Mouse (Mus musculus) neural tube, embryonic 10.5 days (tissue): ENCODE results near the gene Npas1.

ENCODE experiments used
- DNase-seq: peaks from one replicate; pipeline ENCODE4 v3.0.0-alpha.2; 2017; ENCODE audit warnings: low spot score; ENCODE audit errors: extremely low spot score

The Npas1 gene

GRCm38 (mm10) chr7:16477628-16478027 lies at the start of gene Npas1:
TSS of gene Npas1 (minus strand) at chr7:16477728.
- DNase-seq = no peak

DNA sequence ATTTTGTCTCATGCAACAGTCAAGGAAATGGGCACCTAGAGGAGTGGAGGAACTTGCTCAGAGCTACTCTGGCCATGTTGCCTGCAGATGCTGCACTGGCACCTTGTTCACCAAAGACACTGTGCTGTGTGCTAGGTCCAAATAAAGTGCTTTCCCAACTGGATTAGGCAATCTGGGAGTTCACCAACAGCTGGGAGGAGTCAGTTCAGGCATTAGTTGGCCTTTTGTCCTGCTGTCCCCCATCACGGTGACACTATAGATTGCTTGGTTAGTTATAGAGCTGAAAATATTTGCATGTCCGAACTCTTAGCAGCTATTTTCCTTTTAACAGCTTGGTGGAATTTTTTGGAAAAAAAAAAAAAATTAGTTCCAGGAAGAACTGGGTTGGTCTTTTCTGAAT lies 48.5 kb upstream of the Npas1 start:
- DNase-seq = no peak

DNA sequence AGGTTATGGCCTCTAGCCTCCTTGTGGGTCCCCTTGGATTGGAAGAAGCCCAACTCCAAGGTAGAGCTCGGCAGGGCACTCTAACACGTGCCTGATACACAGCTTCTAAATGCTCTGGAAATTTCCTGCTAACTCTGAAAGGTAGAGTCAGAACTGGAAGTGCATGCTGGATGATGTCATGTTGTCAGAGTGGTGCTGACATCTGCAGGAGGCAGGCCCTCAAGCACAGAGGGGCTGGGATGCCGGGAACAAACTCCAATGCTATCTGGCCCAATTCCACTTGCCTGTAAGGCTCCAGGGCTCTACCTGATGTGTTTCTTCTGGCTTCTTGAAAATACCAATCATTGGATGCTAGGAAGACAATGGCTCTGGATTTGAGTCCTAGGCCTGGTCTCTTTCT lies 47.9 kb upstream of the Npas1 start:
- DNase-seq = no peak

DNA sequence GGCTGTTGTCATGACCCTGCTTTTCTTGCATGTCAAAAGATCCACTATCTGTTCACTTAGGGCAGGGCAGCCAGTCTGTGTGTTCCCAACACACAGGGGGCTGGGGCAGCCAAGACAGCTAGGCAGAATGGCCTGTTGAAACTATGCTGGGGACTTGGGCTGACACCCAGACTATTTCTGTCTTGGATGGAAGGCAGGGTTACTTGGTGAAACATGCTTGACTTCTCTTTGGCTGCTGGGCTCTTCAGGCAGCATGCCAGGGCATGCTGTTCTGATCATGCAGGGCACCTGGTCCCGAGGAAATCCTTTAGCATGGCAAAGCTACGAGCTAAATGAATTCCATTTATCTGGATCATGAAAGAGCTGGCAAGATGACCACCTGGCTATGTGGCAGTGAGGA lies 46.8 kb upstream of the Npas1 start:
- DNase-seq = no peak

GRCm38 (mm10) chr7:16519310-16519709 lies 41.8 kb upstream of the Npas1 start:
- no peak for DNase-seq

GRCm38 (mm10) chr7:16517198-16517597 lies 39.7 kb upstream of the Npas1 start:
- DNase-seq = no peak

DNA sequence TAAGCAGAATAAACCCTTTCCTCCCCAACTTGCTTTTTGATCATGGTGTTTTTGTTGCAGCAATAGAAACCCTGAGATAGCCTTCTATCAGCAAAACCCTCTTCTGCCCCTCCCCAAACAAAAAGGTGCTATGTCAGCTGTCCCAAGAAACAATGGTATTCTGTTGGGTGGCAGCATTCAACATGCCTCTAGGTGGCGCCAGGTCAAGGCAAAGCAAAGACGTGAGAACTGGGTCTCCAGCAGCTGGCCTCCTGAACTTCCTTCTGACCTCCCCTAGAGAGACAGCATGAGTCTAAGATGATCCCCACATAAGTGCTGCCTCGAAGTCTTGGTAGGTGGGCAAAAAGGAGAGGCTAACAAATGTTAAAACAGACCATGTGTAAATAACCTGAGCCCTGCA lies 29.8 kb upstream of the Npas1 start:
- peak; percentile 29 for DNase-seq

- DNase-seq = no peak
These were observed 27.7 kb upstream of the Npas1 start for GRCm38 (mm10) chr7:16505226-16505593.

DNA sequence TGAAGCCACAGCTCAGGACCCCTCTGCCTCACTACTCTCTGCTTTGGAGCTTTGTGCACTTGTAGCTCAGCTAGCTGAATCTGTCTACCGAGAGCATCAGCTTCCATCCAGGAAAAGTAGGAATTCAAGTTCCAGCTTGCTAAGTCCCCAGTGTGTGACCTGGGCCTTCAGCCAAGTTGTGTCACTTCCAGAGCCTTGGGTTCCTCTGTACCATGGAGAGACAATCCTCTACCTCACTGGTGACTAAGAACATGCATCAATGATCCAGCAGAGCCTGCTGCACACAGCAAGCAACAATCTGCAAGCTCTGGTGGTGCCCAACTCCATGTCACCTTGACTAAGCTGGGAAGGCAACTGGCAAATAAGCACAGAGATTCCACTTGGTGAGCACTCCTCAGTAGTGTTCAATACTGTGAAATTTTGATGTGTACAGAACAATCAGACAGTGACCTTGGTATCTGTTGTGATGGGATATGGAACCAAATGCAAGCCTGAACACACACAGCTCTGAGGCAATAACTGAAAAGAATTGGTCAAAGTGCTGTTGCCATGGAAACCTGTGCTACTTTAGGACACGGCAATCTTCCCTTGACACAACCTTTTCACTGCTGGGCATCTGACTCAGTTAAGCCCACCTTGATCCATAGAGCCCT lies 27.2 kb upstream of the Npas1 start:
- DNase-seq = no peak

GRCm38 (mm10) chr7:16501571-16501970 lies 24.0 kb upstream of the Npas1 start:
- no peak for DNase-seq

DNA sequence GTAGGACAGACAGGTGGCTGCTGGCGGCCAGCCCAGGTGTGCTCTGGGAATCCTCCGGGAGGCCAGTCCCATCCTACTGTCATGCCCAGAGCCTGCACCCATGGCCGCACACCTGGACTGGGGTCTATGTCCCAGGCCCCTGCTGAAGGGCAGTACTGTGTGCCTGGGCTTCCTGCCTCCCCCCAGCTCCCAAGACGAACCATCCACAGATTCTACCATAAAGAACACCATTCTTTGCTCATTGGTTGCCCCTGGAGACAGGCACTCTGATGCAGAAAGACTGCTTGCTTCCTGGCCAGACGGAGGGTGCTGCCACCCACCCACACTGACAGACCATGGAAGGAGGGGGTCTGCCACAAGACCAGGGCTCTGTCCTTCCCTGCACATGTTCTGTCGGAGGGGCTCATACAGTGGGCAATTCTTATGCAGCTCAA lies 22.2 kb upstream of the Npas1 start:
- no peak for DNase-seq

GRCm38 (mm10) chr7:16496260-16496659 lies 18.7 kb upstream of the Npas1 start:
- DNase-seq = no peak

- DNase-seq = no peak
These were observed 15.8 kb upstream of the Npas1 start for GRCm38 (mm10) chr7:16493361-16493760.

- DNase-seq = no peak
These were observed 14.7 kb upstream of the Npas1 start for GRCm38 (mm10) chr7:16492211-16492610.

DNA sequence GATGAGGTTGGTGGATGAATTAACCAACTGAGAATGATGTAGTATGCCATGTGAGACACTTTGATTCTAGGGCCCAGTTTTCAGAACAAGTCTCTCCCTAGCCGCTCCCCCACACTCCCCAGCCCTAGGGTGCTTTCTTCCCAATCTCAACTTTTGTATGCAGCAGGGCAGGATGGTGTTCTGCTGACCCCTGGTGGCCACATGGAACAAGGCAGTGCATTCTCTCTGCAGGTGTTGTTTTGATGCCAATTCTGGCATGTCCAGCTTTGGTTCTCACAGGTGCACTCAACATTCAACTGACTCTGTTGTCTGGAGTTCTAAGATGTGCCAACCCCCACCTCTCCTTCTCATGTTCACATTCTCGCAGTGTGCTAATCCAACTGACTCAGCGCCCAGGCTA lies 14.2 kb upstream of the Npas1 start:
- peak; percentile 70 for DNase-seq

DNA sequence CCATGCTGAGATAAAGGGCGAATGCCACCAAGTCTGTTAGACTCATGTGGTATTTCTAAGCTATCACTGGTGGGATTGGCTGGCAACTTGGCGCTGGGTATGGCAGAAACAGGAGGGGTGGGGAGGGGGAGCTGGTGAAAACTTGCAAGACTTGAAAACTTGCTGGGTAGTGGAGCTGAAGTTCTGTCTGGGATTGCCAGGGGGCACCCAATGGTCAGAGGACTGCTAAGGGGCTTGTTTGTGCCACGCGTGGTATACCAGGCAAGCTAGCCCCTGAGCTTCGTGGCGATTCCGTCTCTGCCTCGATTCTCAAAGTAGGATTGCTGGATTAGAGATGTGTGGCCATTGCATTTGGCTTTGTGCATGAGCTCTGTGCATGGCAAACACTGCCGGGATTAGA lies 12.4 kb upstream of the Npas1 start:
- DNase-seq = no peak

GRCm38 (mm10) chr7:16488816-16489215 lies 11.3 kb upstream of the Npas1 start:
- no peak for DNase-seq

DNA sequence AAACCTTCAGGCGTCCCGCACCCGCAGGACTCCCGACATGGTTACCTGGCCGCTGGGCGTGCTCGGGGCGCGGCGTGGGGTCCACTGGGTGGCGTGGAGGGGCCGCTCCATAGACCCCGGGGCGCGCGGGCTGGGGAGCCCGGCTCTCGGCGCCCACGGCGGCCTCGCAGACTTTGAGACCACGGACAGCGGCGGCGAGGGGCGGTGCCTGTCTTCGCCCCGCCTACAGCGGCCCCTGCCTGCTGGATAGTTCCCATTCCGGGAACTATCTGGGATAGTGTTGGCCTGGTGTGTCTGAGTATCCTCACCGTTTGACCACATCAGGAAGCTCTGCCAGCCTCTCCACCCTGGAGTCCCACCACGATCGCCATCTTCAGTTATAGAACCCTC lies 933 bp downstream of the Npas1 start:
- DNase-seq = no peak

- no peak for DNase-seq
These were observed 1.5 kb downstream of the Npas1 start for GRCm38 (mm10) chr7:16475764-16476599.

GRCm38 (mm10) chr7:16475321-16475720 lies 2.2 kb downstream of the Npas1 start:
- DNase-seq = no peak

GRCm38 (mm10) chr7:16474445-16474844 lies 3.1 kb downstream of the Npas1 start:
- no peak for DNase-seq

DNA sequence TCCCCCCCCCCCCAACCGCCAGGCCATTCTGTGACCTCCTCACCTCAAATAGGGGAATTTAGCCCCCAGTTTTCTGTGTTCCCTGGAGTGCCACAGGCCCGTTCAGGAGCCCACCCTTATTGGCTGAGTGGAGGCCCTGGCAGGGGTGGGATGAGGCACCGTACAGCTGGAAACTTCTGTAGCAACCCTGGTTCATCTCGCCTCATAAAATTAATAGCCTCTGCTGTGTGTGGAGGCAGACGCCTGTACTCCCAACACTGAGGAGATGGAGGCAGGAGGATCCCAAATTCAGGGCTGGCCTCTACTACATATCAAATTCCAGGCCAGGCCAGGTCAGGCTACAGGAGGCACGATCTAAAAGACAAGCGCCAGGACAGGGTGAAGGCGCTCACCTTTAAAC lies 3.7 kb downstream of the Npas1 start:
- DNase-seq = no peak

- no peak for DNase-seq
These were observed 5.3 kb downstream of the Npas1 start for GRCm38 (mm10) chr7:16472116-16472709.
